Mouse (Mus musculus): ENCODE results near the gene Wnt2.

DNA sequence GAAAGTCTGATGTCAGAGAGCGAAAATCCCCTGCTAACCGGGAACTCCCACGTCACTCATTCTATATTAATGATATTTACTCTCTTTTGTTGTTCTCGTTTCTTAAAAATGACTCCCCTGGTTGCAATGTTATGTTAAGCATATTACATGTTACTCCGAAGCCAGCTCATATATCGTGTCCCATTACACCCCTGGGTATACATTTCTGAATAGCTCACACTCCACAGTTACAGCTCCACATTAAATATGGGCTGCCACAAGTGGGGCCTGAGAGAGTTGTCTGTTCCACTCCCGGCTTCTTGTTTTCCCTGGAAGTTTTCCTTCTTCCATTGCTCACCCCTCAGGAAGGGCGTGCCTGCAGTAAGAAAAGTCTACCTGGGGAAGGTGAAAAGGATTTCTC, 78.6 kb downstream of the Wnt2 start:
- TF ChIP-seq UBTF (IDR thresholded peaks at IDR 0.05; ENCODE audit: borderline replicate concordance, insufficient read depth, low read depth, low read length): no peak
- no peak for TF ChIP-seq GATA1 (IDR thresholded peaks at IDR 0.05; ENCODE audit: low read depth, low read length)
- no peak for TF ChIP-seq CTCF (IDR thresholded peaks at IDR 0.05 in 2 of 3, conservative IDR thresholded peaks at IDR 0.05 in 1 of 3; ENCODE audit: control insufficient read depth in 1 of 3, insufficient read depth in 1 of 3, low read depth in 2 of 3, low read length in 3 of 3, poor library complexity in 1 of 3, severe bottlenecking in 1 of 3)
- no peak for TF ChIP-seq ETS1 (IDR thresholded peaks at IDR 0.05; ENCODE audit: low read depth, low read length)
- TF ChIP-seq POLR2A (IDR thresholded peaks at IDR 0.05; ENCODE audit: control insufficient read depth in 1 of 2, insufficient read depth in 1 of 2, low read depth in 1 of 2, low read length in 2 of 2, poor library complexity in 1 of 2): no peak
- no peak for TF ChIP-seq NRF1 (IDR thresholded peaks at IDR 0.05; ENCODE audit: insufficient read depth, low read depth, low read length, poor library complexity, severe bottlenecking)
- TF ChIP-seq EP300 (IDR thresholded peaks at IDR 0.05; ENCODE audit: low read depth in 1 of 2, low read length in 2 of 2): no peak
- TF ChIP-seq SMC3 (IDR thresholded peaks at IDR 0.05; ENCODE audit: low read depth, low read length): no peak
- no peak for TF ChIP-seq USF2 (IDR thresholded peaks at IDR 0.05; ENCODE audit: borderline replicate concordance in 1 of 2, insufficient read depth in 1 of 2, low read depth in 1 of 2, low read length in 2 of 2)
- no peak for TF ChIP-seq ZC3H11A (IDR thresholded peaks at IDR 0.05; ENCODE audit: low read depth, low read length)
- no peak for TF ChIP-seq MAFK (IDR thresholded peaks at IDR 0.05; ENCODE audit: borderline replicate concordance, low read depth, low read length)
- no peak for TF ChIP-seq MXI1 (IDR thresholded peaks at IDR 0.05; ENCODE audit: low read depth, low read length)
- TF ChIP-seq TCF12 (IDR thresholded peaks at IDR 0.05; ENCODE audit: low read depth, low read length): no peak
- no peak for TF ChIP-seq CHD1 (IDR thresholded peaks at IDR 0.05; ENCODE audit: low read depth, low read length)
